Mouse (Mus musculus) c-Kit-positive CD71-positive TER-119-negative erythroid progenitor cells, embryonic 14.5 days (primary cell): ENCODE data around the gene Ahdc1.
A peak's percentile ranks its signal among the peaks of the same experiment; 100 is the strongest.
"Not testable (repeated sequence)": the region's sequence is repeated elsewhere in the genome, so short reads cannot be mapped to it uniquely, and the experiment has no call there.

Source experiments
- DNase-seq: peaks from one replicate; pipeline ENCODE4 v3.0.0-alpha.2; 2013; ENCODE audit warnings: low read depth

Gene Ahdc1

DNA sequence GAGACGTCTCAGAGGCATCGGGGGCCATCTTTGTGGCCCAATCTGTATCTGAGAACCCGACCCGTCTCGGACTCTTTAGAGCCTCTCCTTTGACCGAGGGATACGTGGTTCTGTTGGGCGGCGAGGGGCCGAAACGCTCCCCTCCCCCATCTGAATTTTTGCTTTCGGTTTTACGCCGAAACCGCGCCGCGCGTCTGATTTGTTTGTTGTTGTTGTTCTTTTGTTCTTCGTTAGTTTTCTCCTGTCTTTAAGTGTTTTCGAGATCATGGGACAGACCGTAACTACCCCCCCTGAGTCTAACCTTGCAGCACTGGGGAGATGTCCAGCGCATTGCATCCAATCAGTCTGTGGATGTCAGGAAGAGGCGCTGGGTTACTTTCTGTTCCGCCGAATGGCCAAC, 85.6 kb downstream of the Ahdc1 start:
- DNase-seq = not testable (repeated sequence)

DNA sequence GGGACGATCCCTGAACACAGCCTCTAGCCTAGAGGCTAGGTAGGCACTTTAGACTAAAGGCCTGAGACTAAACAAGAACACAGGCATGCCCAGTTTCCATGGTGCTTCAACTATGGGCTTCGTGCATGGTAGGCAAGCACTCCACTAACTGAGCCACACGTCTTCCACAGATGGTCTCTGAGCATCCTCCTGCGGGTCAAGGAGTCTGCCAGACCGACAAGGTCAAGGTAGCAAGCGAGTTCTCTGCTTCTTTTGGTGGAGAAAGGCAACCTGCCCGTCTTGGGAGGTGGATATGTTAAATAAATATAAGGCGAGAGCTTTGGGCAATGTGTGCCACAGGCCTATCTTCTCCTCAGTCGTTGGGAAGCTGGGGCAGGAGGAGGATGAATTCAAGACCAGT, 90.7 kb downstream of the Ahdc1 start:
- no peak for DNase-seq

DNA sequence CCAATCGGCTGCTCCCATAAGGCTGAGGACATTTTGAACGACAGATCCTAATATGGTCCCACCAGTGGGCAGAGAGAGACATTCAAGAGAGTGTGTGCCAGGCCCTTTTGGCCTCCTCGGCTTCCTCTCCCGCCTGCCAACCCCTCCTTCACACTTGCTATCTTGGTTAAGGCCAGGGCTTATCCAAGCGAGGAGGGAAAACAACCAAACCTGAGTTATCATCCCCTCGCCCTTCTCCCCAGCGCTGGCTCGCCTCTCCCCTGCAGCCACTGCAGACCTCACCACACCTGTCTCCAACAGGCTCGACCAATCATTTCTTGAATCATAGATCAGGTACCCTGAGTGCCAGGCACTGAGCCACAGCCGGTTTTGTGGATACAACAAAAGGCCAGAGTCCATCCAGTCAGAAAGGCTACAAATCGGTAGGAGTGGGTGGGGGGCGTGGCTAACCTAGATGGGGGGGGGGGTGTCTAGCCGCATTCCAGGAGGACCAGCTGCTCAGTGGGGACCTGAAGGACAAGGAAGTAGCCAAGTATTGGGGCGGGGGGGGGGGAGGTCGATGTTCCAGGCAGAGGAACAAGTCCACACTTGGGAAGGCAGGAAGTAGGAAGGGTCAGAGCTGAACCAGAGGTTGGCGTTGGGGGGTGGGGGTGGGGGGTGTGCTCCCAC, 92.6 kb downstream of the Ahdc1 start:
- no peak for DNase-seq

DNA sequence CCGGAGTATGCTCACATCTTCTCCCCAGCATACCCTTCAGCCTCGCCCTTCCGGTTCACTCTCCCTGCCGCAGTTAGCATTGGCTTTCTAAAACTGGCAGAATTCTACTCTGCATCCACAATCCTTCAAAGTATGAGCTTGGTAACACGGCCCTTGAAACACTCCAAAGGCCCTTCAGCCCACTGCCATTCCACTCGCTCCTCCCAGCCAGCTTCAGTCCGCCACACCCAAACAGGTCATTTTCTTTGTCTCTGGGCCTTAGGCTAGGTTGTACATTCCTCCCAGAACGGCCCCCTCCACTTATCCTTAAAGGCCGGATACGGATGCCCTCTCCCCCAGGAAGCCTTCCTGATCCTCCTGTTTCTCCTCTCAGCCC, 93.1 kb downstream of the Ahdc1 start:
- DNase-seq = no peak

DNA sequence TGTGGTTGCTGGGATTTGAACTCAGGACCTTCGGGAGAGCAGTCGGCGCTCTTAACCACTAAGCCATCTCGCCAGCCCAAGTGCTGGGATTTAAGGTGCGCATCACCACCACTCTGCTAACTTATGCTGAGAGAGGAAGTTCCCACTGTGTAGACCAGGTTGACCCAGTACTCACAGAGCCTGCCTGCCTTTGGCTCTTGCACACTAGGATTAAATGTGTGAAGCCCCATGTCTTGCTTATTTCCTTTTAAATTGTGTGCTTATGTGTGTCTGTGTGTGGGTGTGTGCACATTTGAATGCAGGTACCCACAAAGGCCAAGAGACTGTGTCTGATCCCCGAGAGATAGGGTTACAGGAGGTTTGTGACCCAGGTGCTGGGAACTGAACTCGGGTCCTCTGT, 95.6 kb downstream of the Ahdc1 start:
- DNase-seq = no peak

DNA sequence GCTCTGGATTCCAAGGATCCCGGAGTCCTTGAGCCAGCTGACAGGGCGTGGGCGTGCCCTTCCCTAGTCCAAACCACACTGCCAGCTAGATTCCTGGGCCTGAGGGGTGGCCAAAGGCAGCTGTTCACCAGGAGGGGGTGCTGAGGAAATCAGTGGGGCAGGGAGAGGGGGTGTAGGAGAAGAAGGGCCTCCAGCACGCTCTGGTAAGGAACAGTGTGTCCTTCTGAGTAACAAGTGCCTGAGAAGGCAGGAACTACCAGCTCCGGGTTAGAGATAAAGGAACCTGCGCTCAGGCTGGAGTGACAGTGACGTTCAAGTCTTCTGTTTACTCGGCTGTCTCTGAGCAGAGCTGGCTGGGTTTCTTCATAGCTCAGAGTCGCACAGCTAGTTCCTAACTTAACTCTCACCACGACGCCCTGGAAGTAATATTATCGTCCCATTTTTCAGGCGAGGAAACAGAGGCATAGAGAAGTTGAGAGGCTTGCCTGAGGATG, 96.8 kb downstream of the Ahdc1 start:
- DNase-seq = peak; percentile 17

DNA sequence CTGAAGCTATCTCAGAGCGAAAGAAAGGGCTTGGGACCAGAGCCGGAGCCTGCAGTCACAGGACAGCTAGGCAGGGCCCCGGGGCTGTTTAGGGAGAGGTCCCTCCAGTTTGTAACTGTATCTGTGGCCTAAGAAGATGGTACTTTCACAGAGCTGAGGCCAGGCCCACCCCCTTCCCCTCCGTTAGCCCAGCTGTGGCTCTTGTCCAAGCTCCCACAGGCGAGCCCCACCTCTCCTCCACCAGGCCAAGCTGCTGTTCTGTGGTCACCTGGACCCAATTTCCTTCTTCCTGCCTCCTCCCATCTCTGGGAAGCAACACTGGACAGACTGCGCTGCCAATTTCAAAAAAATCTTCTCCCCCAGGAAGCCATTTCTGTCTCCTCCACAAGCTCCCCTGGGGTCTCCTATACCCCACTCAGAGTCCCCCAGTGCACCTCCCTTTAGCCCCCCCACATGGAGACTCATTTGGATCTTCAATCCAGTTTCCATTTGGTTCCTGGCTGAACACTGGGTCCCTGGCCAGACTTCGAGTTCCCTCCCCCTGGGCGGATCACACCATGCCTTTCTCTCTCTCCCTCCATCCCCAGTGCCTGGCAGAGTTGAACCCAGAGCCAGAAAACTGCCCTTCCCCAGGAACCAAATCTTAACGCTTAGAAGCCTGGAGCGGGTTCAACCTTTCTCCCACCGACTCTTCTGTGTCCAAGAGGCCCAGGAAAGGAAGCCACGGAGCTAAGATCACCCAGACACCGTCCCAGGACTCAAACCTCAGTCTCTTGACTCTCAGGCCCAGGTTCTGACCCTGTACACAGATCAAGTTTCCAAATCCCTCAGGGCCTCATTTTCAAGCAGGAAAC, 97.6 kb downstream of the Ahdc1 start:
- DNase-seq = no peak

DNA sequence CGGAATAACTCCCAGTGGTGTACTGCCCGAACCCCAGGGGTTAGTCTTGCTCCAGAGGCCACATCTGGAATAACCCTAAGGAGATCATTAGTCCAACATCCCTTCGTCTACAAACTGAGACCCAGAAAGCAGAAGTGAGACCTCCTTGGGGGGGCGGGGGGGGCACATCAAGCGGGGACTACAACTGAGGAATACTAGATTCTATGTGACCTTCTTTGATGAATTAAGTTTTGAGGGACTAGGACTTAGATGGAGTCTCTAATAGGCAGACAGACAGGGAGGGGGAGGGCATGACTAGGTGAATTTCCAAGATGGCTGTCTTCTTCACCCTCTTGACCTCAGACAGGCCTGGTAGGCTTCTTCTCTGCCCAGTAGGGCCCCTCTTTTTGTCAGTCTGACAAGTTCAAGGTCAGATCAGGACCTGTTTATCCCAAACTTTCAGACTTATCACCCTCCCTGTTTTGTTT, 98.3 kb downstream of the Ahdc1 start:
- no peak for DNase-seq

DNA sequence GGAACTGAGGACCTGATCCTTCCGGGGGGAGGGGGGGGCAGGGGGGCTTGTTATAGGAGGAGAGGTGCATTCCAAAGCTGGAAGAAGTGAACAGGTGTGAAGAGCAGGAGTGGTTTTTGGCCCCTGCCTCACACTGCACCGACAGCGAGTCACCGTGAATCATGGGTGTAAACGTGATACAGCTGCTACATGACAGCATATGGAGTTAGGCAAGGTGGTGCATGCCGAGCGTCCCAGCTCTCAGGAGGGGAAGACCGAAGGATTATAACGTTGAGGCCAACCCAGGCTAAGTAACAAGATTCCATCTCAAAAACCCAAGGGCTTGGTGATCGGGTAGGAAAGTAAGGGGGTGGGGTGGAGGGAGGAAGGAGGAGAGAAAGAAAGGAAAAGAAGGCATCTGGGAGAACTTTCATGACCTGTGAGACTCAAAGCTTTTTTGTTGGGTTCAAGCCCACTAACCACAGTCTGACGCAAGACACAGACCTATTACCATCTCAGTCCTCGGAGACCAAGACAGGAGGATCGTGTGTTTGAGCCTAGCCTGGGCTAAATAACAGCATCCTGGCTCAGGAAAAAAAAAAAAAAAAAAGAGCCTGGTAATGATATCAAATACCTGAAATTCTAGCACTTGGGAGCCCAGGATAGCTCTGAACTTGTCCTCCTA, 101.2 kb downstream of the Ahdc1 start:
- no peak for DNase-seq

DNA sequence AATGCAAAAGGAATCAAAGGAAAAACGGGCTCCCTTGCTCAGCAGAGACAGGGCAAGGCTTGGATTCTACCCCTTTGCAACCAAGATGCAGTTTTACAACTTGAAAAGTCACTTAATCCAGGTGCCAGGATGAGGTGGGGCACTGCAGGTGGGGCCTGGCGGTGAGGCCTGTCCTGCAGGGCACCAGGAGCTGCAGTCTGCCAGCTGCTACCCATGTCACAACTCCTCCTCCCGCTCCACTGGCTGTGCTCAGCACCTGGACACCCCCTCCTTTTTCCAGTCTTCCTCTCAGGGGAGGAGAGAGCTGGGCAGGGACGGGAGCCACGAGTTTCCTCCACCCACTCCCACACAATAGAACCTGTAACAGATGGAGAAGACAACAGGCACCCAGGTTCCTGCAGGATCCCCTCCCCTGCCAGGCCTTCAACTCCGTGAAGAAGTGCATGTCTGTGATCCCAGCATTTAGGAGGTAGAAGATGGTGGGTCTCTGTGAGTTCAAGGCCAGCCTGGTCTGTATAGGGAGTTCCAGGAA, 102.4 kb downstream of the Ahdc1 start:
- DNase-seq = no peak

DNA sequence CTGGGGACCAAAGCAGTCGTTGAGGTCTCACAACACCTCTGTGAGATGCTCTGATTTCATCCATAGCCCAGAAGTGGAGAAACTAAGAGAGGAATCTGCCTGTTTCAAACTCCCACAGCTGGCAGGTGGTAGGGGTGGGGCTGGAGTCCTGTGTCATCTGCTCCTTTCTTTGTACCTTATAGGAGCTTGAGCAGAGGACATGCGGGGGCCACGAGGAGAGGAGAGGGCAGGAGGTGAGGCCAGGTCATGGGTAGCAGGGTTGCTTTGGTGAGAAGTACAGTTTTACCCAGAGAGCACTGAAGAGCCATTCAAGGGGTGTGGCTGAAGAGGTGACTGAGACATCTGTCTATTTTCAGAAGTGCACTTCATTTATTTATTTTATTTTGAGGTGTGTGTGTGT, 103.7 kb downstream of the Ahdc1 start:
- no peak for DNase-seq

DNA sequence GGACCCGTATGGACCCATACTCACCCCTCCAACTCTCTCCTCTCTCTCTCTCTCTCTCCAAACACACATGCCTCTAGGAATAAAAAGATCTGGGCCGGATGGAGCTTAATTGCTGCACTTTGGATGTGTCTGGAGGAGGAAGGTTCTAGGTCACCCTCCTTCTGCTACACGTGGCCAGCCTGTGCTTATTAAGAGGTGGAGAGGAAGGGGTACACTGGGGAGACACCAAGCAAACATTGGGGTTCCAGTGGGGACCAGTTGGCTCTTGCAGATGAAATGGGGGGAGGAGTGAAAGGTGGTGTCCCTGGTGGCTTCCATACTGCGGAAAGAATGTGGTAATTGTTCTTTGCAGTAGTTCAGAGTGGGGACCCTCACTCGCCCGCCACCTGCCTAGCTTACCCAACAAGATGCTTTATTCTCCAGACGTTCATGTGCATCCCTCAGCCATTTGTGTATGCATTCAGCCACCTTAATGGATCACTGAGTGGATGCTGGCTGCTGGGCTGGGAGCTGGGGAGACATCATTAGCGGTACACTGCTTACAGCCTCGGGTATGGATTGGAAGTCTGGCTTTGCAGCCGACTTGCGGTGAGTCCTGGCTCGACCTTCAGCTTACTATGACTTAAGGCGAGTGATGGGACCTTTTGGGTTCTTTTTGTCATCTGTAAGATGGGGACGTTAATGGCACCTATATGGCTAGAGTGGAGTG, 104.8 kb downstream of the Ahdc1 start:
- no peak for DNase-seq

DNA sequence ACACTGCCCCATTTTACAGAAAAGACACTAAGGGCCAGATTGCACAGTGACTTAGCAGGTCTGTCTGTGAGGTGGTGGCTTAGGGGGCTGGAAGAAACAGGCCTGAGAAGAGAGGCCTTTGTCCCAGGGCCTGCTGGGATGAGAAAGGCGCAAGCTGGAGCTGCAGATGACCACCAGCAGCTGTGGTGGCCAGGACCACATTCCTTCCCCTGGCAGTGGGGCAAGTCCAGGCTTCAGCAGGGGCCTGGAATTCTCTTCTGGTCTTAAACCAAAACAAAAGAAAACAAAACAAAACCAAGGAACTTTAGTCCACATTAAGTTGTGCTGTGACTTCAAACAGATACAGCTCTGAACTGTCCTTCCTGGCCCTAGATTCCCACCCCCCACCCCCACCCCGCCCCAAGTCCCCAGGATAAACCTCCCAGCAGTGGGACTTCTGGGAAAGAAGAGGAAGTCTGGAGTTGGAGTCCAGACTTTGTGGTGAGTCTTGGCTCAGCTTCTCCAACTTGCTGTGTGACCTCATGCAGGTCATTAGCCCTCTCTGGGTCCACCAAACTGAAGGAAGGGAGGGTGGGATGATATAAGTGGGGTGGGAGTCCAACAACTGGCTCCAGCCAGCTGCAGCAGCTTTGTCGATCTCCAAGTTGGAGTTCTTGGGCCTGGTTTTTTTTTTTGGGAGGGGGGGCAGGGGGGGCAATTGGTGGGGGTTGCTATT, 105.9 kb downstream of the Ahdc1 start:
- no peak for DNase-seq

DNA sequence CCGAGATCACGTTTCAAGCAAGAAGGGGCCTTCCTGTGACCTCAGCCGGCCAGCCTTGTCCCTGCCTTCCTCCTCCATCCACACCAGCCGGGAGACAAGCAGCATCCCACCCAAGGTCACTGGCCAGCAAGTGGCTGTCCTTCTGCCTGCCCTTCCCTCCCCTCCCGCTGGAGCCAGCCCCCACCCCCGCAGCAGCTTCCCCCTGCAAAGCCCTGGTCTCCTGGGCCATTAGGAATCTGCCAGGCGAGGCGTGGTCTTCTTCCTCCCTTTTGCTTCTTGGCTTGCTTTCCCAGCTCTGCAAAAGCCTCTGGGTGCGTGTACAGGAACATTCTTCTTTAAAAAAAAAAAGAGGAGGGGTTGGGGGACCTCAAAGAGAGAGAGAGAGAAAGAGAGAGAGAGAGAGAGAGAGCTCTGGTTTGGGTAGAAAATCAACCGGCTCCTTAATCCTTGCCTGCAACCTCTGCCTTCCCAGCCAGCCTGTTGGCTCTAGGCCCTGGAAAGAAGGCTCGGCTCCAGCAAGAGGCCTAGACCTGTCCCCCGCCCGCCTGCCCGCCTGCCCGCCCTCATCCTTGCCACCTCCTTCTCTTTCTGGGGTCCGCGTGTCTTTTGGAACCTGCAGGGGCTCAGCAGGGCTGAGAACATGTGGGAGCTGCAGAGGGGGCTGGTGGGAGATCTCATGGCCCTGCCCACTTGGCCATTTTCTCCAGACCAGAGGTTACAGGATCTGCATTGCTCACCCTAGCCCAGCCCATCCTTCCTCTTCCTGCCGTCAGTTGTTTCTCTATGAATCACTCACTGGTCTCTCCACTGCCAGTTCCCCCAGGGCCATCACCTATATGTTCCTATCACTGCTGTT, 106.7 kb downstream of the Ahdc1 start:
- DNase-seq = no peak

DNA sequence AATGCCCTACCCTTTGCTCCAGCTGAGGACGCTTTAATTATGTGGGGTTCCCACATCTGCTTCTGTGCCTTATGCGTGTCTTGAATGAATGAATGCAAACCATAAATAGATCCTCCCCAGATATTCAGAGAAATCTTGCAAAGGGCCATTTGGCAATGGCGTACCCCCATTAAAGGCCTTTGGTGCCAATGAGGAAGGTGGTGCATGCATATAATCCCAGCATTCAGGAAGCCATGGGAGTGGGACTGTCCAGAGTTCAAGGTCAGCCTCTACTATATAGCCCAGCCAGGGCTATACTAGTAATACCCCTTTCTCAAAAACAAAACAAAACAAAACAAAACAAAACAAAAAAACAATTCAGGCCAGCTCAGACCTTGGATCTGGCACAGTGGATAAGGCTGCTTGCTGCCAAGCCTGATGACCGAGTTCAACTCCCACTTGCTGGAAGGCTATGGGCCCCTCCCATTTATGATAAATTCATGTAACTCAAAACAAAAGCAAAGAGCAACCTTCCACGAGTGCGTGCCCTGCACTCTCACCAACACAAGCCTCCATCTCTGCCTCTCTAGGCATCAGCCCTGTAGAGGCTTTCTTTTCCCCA, 107.8 kb downstream of the Ahdc1 start:
- no peak for DNase-seq

DNA sequence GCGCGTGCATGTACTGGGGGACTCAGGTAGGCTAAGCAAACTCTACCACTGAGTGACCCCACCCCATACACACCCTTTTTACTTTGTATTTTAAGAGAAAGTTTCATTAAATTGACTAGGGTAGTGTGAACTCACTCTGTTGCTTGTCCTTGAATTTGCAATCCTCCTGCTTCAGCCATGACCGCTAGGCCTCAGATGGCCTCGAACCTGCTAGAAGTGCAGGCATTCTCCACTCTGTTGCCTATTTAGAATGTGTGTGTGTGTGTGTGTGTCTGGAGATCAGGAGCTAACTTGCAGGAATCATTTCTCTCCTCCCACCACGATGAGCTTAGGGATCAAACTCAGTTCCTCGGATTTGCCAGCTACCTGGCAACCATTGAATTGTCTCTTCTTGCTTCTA, 108.5 kb downstream of the Ahdc1 start:
- no peak for DNase-seq

DNA sequence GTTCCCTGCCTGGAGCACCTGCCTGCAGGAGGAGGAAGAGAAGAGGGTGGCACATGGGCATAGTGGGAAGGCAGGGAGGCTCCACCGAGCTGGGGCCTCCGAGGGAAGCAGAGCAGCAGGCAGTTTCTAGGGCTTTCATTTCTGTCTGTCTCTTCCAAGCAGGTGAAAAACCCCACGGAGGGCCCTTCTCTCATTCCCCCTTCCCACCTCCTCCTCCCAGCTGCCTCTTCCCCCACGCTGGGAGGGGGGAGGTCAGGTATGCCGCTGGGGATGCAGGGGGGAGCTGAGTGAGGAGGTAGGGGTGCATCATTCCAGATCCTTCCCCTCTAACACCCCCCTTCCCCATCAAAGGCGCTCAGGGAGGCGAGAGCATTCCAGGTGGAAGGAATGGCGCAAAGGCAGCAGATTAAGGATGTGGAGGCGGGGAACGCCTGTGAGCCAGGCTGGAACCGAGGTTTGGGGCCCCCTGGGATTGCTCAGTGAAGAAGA, 109.8 kb downstream of the Ahdc1 start:
- DNase-seq = no peak

DNA sequence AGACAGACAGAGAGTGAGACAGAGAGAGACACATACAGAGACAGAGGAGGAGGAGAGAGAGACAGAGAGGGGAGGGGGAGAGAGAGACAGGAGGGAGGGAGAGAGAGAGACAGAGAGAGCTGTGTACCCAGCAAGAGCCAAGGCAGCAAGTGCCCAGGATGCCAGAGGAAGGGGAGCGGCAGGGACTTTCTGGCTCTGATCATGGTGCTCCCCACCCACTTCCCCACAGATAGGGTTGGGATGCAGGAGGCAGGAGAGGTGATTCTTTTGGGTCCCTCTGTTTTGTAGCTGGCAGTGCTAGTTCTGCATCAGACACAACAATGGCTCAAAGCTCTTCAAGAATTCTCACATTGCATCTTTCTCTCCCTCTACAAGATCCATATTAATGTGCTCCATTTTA, 110.4 kb downstream of the Ahdc1 start:
- no peak for DNase-seq

DNA sequence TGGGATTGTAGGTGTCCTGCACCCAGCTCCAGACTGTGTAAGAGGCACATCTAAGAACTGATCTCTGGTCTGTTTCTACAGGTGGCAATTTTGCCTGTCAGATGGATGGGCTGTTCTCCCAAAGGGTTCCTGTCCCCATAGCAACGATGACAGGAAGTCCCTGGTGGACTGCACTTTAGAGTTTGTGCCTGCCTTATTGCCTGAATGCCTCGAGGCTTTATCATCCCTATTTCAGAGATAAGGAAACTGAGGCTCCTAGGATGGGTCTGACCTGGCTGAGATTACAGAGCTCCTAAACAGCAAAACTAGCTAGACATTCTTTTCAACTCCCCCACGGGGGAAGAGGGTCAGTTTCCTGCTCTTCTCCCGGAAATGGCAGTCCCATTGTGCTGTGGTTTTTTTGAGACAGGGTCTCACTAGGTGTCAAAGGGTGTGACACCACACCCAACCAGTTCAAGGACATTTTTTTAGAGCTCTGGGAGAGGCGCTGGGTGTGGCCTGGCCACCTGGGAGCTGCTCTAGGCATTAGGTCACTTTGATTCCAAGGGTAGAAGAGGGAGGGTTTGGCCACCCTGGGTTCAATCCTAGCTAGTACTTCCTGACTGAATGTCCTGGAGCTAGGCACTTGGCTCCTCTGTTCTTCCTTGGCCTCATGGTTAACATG, 111.0 kb downstream of the Ahdc1 start:
- no peak for DNase-seq
